Mouse (Mus musculus) ovary, postnatal 14 days (tissue): Measurements from ENCODE around the gene Clptm1.

Experiments
- DNase-seq: peaks from one replicate; pipeline ENCODE4 v3.0.0; 2022; ENCODE audit warnings: low spot score

Gene Clptm1

GRCm38 (mm10) chr7:19664955-19665841 lies at the start of gene Clptm1:
TSS of gene Clptm1 (minus strand) at chr7:19665033.
- DNase-seq = peak; percentile 94

GRCm38 (mm10) chr7:19713598-19713997 lies 48.8 kb upstream of the Clptm1 start:
- no peak for DNase-seq

- DNase-seq = no peak
Measured at GRCm38 (mm10) chr7:19713196-19713595, 48.4 kb upstream of the Clptm1 start.

GRCm38 (mm10) chr7:19712414-19712813 lies 47.6 kb upstream of the Clptm1 start:
- DNase-seq = no peak

GRCm38 (mm10) chr7:19710650-19711049 lies 45.8 kb upstream of the Clptm1 start:
- no peak for DNase-seq

GRCm38 (mm10) chr7:19705271-19705670 lies 40.4 kb upstream of the Clptm1 start:
- DNase-seq = no peak

GRCm38 (mm10) chr7:19704475-19704874 lies 39.6 kb upstream of the Clptm1 start:
- DNase-seq = no peak

GRCm38 (mm10) chr7:19702859-19703555 lies 38.2 kb upstream of the Clptm1 start:
- no peak for DNase-seq

- peak; percentile 61 for DNase-seq
Measured at GRCm38 (mm10) chr7:19701069-19701761, 36.4 kb upstream of the Clptm1 start.

GRCm38 (mm10) chr7:19700299-19701068 lies 35.7 kb upstream of the Clptm1 start:
- DNase-seq = no peak

- DNase-seq = no peak
Measured at GRCm38 (mm10) chr7:19699827-19700148, 35.0 kb upstream of the Clptm1 start.

GRCm38 (mm10) chr7:19698907-19699826 lies 34.3 kb upstream of the Clptm1 start, which contains the start of gene Apoe:
TSS of gene Apoe (minus strand) at chr7:19699188.
- peak; percentile 43 for DNase-seq

- no peak for DNase-seq
Measured at GRCm38 (mm10) chr7:19697949-19698906, 33.4 kb upstream of the Clptm1 start.

- no peak for DNase-seq
Measured at GRCm38 (mm10) chr7:19696336-19696873, 31.6 kb upstream of the Clptm1 start.

- DNase-seq = no peak
Measured at GRCm38 (mm10) chr7:19695881-19696280, 31.0 kb upstream of the Clptm1 start.

- DNase-seq = no peak
Measured at GRCm38 (mm10) chr7:19695213-19695594, 30.4 kb upstream of the Clptm1 start.

GRCm38 (mm10) chr7:19694336-19695212 lies 29.7 kb upstream of the Clptm1 start:
- DNase-seq = no peak

- DNase-seq = no peak
Measured at GRCm38 (mm10) chr7:19693421-19693820, 28.6 kb upstream of the Clptm1 start.
